Mouse (Mus musculus) bone marrow, adult 2 months (tissue): ENCODE measurements around the gene Mast4.

Experiments
- CTCF ChIP-seq: fragments of 200-500 bp; IDR thresholded peaks from 2 replicates; pipeline ENCODE4 v1.5.1; 2011; ENCODE audit warnings: low read length, control low read depth; ENCODE audit not compliant: control insufficient read depth, insufficient read depth
- POLR2A ChIP-seq: fragments of 200-500 bp; IDR thresholded peaks from 2 replicates; pipeline ENCODE4 v1.6.1; 2011; ENCODE audit warnings: low read depth, mild to moderate bottlenecking, control low read depth, low read length, borderline replicate concordance; ENCODE audit not compliant: control insufficient read depth

- TF ChIP-seq CTCF (no peak), POLR2A (no peak)
Observed at GRCm38 (mm10) chr13:102790601-102791155, 543.6 kb downstream of the Mast4 start.
